Mouse (Mus musculus): ENCODE measurements around the gene Tnfrsf1a. TPM values are rescaled to one million over a fixed set of nuclear protein-coding genes. Genes with fewer than 3 reads are reported as not detected.

Gene Tnfrsf1a
- polyA plus RNA-seq, 1 experiment from 2014 or later: 155 TPM

- H3K27ac ChIP-seq: peak overlapping the region; percentile 98
- H3K79me2 ChIP-seq (ENCODE audit: inconsistent target): peaks cover 94% of the 10 kb centered on the region
- H3K36me3 ChIP-seq (ENCODE audit: inconsistent target): peaks cover 17% of the 10 kb centered on the region
- WGBS (ENCODE audit: missing documents): 14% methylated on average over 4 of the region's 4 CpGs
- peak overlapping the region; percentile 2; the same call in 1 of the 2 replicates for H3K4me3 ChIP-seq (ENCODE audit: inconsistent target)
Measured at GRCm38 (mm10) chr6:125353655-125354054, 4.5 kb downstream of the Tnfrsf1a start.

DNA sequence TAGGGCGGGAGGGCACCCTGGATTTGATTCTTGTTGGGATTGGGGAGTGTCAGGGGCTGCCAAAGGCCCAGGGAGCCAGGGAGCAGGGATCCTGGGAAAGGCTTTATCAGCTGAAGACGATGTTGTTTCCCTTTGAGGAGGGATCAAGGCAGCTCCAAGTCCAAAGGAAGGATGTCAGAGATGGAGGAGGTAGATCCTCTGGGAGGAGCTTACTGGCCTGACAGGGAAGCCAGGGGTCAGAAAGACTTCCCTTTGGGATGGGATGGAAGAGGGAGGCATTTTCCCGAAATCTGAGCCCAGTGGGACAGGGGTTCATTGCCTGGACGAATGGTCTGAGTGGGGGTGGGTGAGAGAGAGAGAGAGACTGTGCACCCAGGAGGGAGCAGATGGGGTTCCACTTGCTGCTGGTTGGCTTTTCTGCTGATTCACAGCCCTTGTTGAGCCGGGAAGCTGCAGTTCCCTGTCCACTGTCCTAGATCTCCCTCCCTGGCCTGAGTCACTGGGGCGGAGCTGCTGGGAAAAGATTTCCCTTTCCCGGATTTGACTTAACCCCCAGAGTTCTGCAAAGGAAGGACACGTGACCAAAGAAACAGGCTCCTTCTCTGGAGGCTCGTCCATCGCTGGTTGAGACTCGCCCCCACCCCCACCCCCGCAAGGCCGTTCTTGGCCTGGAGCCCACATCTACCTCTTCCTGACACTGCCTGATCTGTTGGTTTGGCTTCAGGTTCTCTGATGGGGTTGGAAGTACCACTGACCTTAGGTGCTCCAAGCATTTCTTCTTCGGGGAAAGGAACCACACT is 5.4 kb downstream of the Tnfrsf1a start:
- Histone ChIP-seq H3K4me3 (ENCODE audit: inconsistent target) (peak overlapping the region; percentile 2; the same call in 1 of the 2 replicates), H3K36me3 (ENCODE audit: inconsistent target) (peaks cover 25% of the 10 kb centered on the region), H3K79me2 (ENCODE audit: inconsistent target) (peaks cover 98% of the 10 kb centered on the region), H3K27ac (peak overlapping the region; percentile 98)
- 15% methylated on average over 12 of the region's 14 CpGs for WGBS (ENCODE audit: missing documents)

- Histone ChIP-seq H3K36me3 (ENCODE audit: inconsistent target) (peaks cover 25% of the 10 kb centered on the region), H3K79me2 (ENCODE audit: inconsistent target) (peaks cover 91% of the 10 kb centered on the region), H3K4me3 (ENCODE audit: inconsistent target) (peak overlapping the region; percentile 2; the same call in 1 of the 2 replicates), H3K27ac (peak overlapping the region; percentile 98)
- WGBS (ENCODE audit: missing documents): 31% methylated on average over 9 of the region's 10 CpGs
Measured at GRCm38 (mm10) chr6:125355197-125355741, 6.1 kb downstream of the Tnfrsf1a start.

GRCm38 (mm10) chr6:125356264-125356663 is 7.1 kb downstream of the Tnfrsf1a start:
- 93% methylated on average over 8 of the region's 8 CpGs for WGBS (ENCODE audit: missing documents)
- peaks cover 81% of the 10 kb centered on the region for H3K79me2 ChIP-seq (ENCODE audit: inconsistent target)
- H3K36me3 ChIP-seq (ENCODE audit: inconsistent target): peaks cover 30% of the 10 kb centered on the region
- H3K27ac ChIP-seq: no peak overlapping the region
- H3K4me3 ChIP-seq (ENCODE audit: inconsistent target): no peak overlapping the region

DNA sequence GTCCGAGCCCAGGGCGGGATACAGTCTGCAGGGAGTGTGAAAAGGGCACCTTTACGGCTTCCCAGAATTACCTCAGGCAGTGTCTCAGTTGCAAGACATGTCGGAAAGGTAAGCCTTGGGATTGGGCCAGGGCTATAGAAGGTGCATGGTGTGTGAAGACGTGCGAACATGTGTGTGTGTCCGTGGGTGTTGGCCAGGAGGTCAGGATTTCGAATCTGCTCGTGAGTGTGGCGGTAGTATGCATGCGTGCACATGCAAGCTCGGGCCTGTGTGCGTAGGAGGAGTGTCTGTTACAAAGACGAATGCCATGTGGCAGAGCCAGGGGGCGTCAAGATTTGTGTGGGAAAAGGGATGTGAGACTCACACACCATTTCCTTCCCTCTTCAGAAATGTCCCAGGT is 8.2 kb downstream of the Tnfrsf1a start:
- Histone ChIP-seq H3K36me3 (ENCODE audit: inconsistent target) (peaks cover 39% of the 10 kb centered on the region), H3K4me3 (ENCODE audit: inconsistent target) (no peak overlapping the region), H3K79me2 (ENCODE audit: inconsistent target) (peaks cover 70% of the 10 kb centered on the region), H3K27ac (no peak overlapping the region)
- 85% methylated on average over 15 of the region's 15 CpGs for WGBS (ENCODE audit: missing documents)

GRCm38 (mm10) chr6:125359999-125360398 is 10.8 kb downstream of the Tnfrsf1a start:
- Histone ChIP-seq H3K79me2 (ENCODE audit: inconsistent target) (peaks cover 44% of the 10 kb centered on the region), H3K36me3 (ENCODE audit: inconsistent target) (peaks cover 46% of the 10 kb centered on the region), H3K4me3 (ENCODE audit: inconsistent target) (no peak overlapping the region), H3K27ac (peak overlapping the region; percentile 32; the same call in 1 of the 2 replicates)
- 43% methylated on average over 6 of the region's 9 CpGs for WGBS (ENCODE audit: missing documents)

GRCm38 (mm10) chr6:125360846-125361245 is 11.7 kb downstream of the Tnfrsf1a start:
- Histone ChIP-seq H3K36me3 (ENCODE audit: inconsistent target) (peaks cover 46% of the 10 kb centered on the region), H3K4me3 (ENCODE audit: inconsistent target) (no peak overlapping the region), H3K79me2 (ENCODE audit: inconsistent target) (peaks cover 35% of the 10 kb centered on the region), H3K27ac (no peak overlapping the region)
- WGBS (ENCODE audit: missing documents): 57% methylated on average over 4 of the region's 9 CpGs

DNA sequence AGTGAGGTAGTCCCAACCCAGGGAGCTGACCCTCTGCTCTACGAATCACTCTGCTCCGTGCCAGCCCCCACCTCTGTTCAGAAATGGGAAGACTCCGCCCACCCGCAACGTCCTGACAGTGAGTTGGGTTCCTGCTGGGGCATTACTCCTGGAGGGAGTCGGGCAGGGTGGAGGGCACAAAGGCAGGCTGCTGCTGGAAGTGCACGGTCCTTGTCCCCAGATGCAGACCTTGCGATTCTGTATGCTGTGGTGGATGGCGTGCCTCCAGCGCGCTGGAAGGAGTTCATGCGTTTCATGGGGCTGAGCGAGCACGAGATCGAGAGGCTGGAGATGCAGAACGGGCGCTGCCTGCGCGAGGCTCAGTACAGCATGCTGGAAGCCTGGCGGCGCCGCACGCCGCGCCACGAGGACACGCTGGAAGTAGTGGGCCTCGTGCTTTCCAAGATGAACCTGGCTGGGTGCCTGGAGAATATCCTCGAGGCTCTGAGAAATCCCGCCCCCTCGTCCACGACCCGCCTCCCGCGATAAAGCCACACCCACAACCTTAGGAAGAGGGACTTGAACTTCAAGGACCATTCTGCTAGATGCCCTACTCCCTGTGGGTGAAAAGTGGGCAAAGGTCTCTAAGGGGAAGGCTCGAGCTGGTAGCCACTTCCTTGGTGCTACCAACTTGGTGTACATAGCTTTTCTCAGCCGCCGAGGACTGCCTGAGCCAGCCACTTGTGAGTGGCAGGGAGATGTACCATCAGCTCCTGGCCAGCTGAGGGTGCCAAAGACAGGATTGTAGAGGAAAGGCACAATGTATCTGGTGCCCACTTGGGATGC is 12.5 kb downstream of the Tnfrsf1a start:
- WGBS (ENCODE audit: missing documents): 87% methylated on average over 26 of the region's 38 CpGs
- H3K36me3 ChIP-seq (ENCODE audit: inconsistent target): peaks cover 46% of the 10 kb centered on the region
- H3K27ac ChIP-seq: no peak overlapping the region

GRCm38 (mm10) chr6:125363021-125363420 is 13.9 kb downstream of the Tnfrsf1a start:
- 95% methylated on average over 11 of the region's 15 CpGs for WGBS (ENCODE audit: missing documents)
- Histone ChIP-seq H3K4me3 (ENCODE audit: inconsistent target) (no peak overlapping the region), H3K27ac (no peak overlapping the region), H3K79me2 (ENCODE audit: inconsistent target) (peaks cover 14% of the 10 kb centered on the region; the same call in 1 of the 2 replicates), H3K36me3 (ENCODE audit: inconsistent target) (peaks cover 35% of the 10 kb centered on the region)

More for the DNA sequence above, 12.5 kb downstream of the Tnfrsf1a start:
- Histone ChIP-seq H3K79me2 (ENCODE audit: inconsistent target) (peaks cover 27% of the 10 kb centered on the region), H3K4me3 (ENCODE audit: inconsistent target) (no peak overlapping the region)

DNA sequence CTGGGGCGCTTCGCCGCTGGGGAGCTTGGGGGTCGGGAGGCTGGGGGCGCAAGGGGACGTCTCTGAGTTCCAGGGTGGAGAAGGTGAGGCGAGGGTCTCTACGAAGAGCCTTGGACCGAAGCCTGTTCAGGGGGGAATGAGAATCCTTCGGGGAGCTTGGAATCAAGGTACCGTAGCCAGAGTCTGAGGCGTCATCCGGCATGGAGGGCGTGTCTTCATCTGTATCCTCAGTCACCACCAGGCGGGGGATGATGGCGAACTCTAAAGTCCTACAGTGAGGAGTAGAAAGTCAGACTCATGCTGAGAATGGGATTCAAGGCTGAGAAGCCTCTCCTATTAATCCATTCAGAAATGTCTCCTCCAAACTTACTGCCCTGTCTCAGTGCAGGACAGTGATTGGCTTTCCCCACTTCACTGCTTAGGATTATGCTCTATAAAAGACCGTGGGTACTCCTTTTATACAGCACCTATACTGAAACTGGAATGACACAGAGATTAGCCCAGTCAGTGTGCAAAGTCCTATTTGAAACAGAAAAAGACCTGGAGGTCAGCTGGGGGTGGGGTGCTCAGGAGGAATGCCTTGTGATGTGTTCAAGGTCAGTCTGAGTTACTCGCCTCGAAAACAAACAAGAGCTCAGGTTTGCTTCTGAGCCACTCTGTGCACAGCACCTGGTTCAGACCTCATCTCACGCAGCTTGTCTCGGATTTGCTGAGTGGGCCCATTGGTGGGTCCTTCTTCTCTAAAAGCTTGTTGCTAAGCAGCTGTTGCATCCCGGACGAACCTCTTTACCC is 14.5 kb downstream of the Tnfrsf1a start:
- no peak overlapping the region for H3K27ac ChIP-seq
- 88% methylated on average over 23 of the region's 23 CpGs for WGBS (ENCODE audit: missing documents)

DNA sequence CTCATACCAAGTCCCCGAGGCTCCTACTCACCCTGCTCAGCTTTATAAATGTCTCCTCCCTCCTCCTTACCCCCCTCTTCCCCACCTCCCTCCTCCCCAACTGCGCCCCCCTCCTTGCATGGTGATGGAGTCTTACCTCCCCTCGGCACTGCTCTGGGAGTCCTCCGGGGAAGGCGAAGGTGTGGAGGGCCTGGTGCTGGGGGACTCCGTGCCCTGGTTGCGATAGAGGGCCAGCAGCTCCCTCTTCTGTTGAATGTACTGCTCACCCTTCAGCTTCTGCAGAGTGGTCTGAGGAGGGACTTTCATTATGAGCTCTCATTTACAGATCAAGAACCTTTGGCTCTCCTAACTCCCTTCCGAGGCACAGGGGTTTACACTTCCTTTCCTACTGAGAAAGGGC is 15.3 kb downstream of the Tnfrsf1a start:
- 27% methylated on average over 8 of the region's 8 CpGs for WGBS (ENCODE audit: missing documents)
- Histone ChIP-seq H3K27ac (no peak overlapping the region), H3K36me3 (ENCODE audit: inconsistent target) (peaks cover 21% of the 10 kb centered on the region; the same call in 1 of the 2 replicates), H3K4me3 (ENCODE audit: inconsistent target) (no peak overlapping the region), H3K79me2 (ENCODE audit: inconsistent target) (no peaks in the 10 kb centered on the region; the same call in 1 of the 2 replicates)

More for the DNA sequence above, 14.5 kb downstream of the Tnfrsf1a start:
- peaks cover 29% of the 10 kb centered on the region for H3K36me3 ChIP-seq (ENCODE audit: inconsistent target)
- H3K4me3 ChIP-seq (ENCODE audit: inconsistent target): no peak overlapping the region
- peaks cover 7% of the 10 kb centered on the region; the same call in 1 of the 2 replicates for H3K79me2 ChIP-seq (ENCODE audit: inconsistent target)

- 60% methylated on average over 5 of the region's 5 CpGs for WGBS (ENCODE audit: missing documents)
- Histone ChIP-seq H3K27ac (no peak overlapping the region), H3K79me2 (ENCODE audit: inconsistent target) (no peaks in the 10 kb centered on the region), H3K4me3 (ENCODE audit: inconsistent target) (no peak overlapping the region), H3K36me3 (ENCODE audit: inconsistent target) (peaks cover 21% of the 10 kb centered on the region; the same call in 1 of the 2 replicates)
Measured at GRCm38 (mm10) chr6:125365522-125365921, 16.4 kb downstream of the Tnfrsf1a start.

GRCm38 (mm10) chr6:125366133-125366532 is 17.0 kb downstream of the Tnfrsf1a start:
- H3K79me2 ChIP-seq (ENCODE audit: inconsistent target): no peaks in the 10 kb centered on the region
- WGBS (ENCODE audit: missing documents): 91% methylated on average over 1 of the region's 1 CpGs
- H3K36me3 ChIP-seq (ENCODE audit: inconsistent target): peaks cover 17% of the 10 kb centered on the region; the same call in 1 of the 2 replicates
- H3K4me3 ChIP-seq (ENCODE audit: inconsistent target): no peak overlapping the region
- H3K27ac ChIP-seq: 0 out of 2 replicates have a peak overlapping the region, but pooled peaks have one; percentile 86
